Mouse (Mus musculus) frontal cortex, postnatal 25 days (tissue): ENCODE measurements at regions not wholly inside any gene's neighbourhood (a gene's known extent, or its start where the extent isn't known, plus 50 kb on each side); places are given as distances from the start of the nearest gene placed in this dataset.

Source experiments
- DNase-seq, 2 experiments: peaks; one replicate each; pipeline ENCODE4 v3.0.0; 2022; ENCODE audit warnings: low spot score in 2 of 2

GRCm38 (mm10) chr16:77400276-77400891 lies 201.5 kb downstream of the Gm11146 start:
- peak; percentile 31 to 51 for DNase-seq

- DNase-seq, result peak; percentile 6 to 7
Measured at GRCm38 (mm10) chr16:77399846-77400275, 202.0 kb downstream of the Gm11146 start.

GRCm38 (mm10) chr16:77394054-77394716 lies 207.7 kb downstream of the Gm11146 start:
- DNase-seq, result no peak

GRCm38 (mm10) chr16:77393470-77393869 lies 208.4 kb downstream of the Gm11146 start:
- DNase-seq, result no peak

- no peak for DNase-seq
Measured at GRCm38 (mm10) chr16:77392205-77392604, 209.7 kb downstream of the Gm11146 start.

- no peak for DNase-seq
Measured at GRCm38 (mm10) chr16:77384021-77384729, 217.7 kb downstream of the Gm11146 start.

GRCm38 (mm10) chr16:77382790-77383189 lies 219.1 kb downstream of the Gm11146 start:
- DNase-seq, result no peak

- no peak for DNase-seq
Measured at GRCm38 (mm10) chr16:77372768-77373167, 229.1 kb downstream of the Gm11146 start.

- DNase-seq, result no peak
Measured at GRCm38 (mm10) chr16:77369810-77370209, 232.1 kb downstream of the Gm11146 start.

GRCm38 (mm10) chr16:77365254-77365653 lies 236.6 kb downstream of the Gm11146 start:
- DNase-seq, result no peak

- no peak for DNase-seq
Measured at GRCm38 (mm10) chr16:77364439-77364838, 237.5 kb downstream of the Gm11146 start.

- no peak for DNase-seq
Measured at GRCm38 (mm10) chr16:77359190-77359589, 242.7 kb downstream of the Gm11146 start.

- no peak for DNase-seq
Measured at GRCm38 (mm10) chr16:77355260-77355659, 246.6 kb downstream of the Gm11146 start.

GRCm38 (mm10) chr16:77354201-77354712 lies 247.6 kb downstream of the Gm11146 start:
- no peak for DNase-seq

GRCm38 (mm10) chr16:77346128-77346527 lies 255.8 kb downstream of the Gm11146 start:
- DNase-seq, result no peak

GRCm38 (mm10) chr16:77332285-77332684 lies 269.6 kb downstream of the Gm11146 start:
- no peak for DNase-seq

- DNase-seq, result no peak
Measured at GRCm38 (mm10) chr16:77330996-77331395, 270.9 kb downstream of the Gm11146 start.

GRCm38 (mm10) chr16:77329711-77330530 lies 272.0 kb downstream of the Gm11146 start:
- no peak for DNase-seq

- peak in 1 of 2 experiments; percentile 22 for DNase-seq
Measured at GRCm38 (mm10) chr16:77329160-77329691, 272.7 kb downstream of the Gm11146 start.

GRCm38 (mm10) chr16:77328628-77329159 lies 273.2 kb downstream of the Gm11146 start:
- no peak for DNase-seq

GRCm38 (mm10) chr16:77328049-77328448 lies 273.8 kb downstream of the Gm11146 start:
- no peak for DNase-seq
